Mouse (Mus musculus): ENCODE data around the gene Hmgcs2. TPM values are rescaled to one million over a fixed set of nuclear protein-coding genes. Genes with fewer than 3 reads are reported as not detected.

Hmgcs2 gene
- total and polyA plus RNA-seq, 3 experiments: 0.12 to 0.81 TPM; not detected in 1

DNA sequence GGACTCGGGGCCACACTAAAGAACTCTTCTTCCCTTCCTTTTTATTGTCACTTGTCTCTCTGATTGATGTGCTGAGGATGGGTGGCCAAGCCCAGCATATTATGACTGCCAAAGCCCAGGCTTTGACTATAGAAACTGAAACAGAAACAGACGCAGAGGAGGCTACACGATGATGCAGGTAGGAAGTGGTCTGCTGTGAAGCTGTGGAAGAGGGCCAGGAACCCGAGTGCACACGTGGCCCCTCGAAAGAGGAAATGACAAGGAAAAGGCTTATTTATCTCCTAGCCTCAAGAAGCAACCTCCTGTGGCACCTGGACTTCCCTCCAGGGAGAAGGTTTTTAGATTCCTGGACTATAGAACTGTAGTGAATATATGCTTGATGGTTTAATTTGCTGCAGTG, 67.9 kb downstream of the Hmgcs2 start:
- H3K27ac ChIP-seq (ENCODE audit: control insufficient read depth, low read depth, low read length): peak overlapping the region; percentile 42; the same call in 1 of the 2 replicates
- H3K9ac ChIP-seq (ENCODE audit: control insufficient read depth, low read depth, low read length, poor library complexity, severe bottlenecking): peak overlapping the region; percentile 44
- peak overlapping the region; percentile 31 to 52 for H3K4me3 ChIP-seq (ENCODE audit: control insufficient read depth in 1 of 2, insufficient read depth in 1 of 2, low read depth in 2 of 2, low read length in 2 of 2)
- DNase-seq (ENCODE audit: low read depth, low spot score): peak; percentile 80
- H3K9me3 ChIP-seq (replicated peaks; ENCODE audit: insufficient read depth, low read length): no peaks in the 10 kb centered on the region
- H3K27me3 ChIP-seq (ENCODE audit: control insufficient read depth in 1 of 2, insufficient read depth in 2 of 2, low read length in 2 of 2): no peaks in the 10 kb centered on the region; a peak in 2 of 4 replicates
- H3K36me3 ChIP-seq (ENCODE audit: control insufficient read depth in 1 of 2, insufficient read depth in 2 of 2, low read length in 2 of 2): peaks cover 0 to 3% of the 10 kb centered on the region in 2 experiments; a peak in 2 of 4 replicates
- H3K4me1 ChIP-seq (ENCODE audit: control insufficient read depth in 1 of 2, insufficient read depth in 2 of 2, low read length in 2 of 2): peaks cover under 1 to 10% of the 10 kb centered on the region in 2 experiments
- no peaks in the 10 kb centered on the region for H3K79me2 ChIP-seq (ENCODE audit: control insufficient read depth, insufficient read depth, low read length, poor library complexity)
- TF ChIP-seq JUND (IDR thresholded peaks at IDR 0.05; ENCODE audit: low read depth, low read length): no peak
- no peak for TF ChIP-seq KAT2A (conservative IDR thresholded peaks at IDR 0.05; ENCODE audit: low read depth, low read length)
- no peak for TF ChIP-seq MEF2A (IDR thresholded peaks at IDR 0.05; ENCODE audit: extremely low read depth, insufficient replicate concordance, low read depth, low read length, poor library complexity, severe bottlenecking)
- TF ChIP-seq ELF1 (IDR thresholded peaks at IDR 0.05; ENCODE audit: low read depth, low read length): no peak
- no peak for TF ChIP-seq ZMIZ1 (IDR thresholded peaks at IDR 0.05; ENCODE audit: low read depth, low read length)
- TF ChIP-seq MAFK (IDR thresholded peaks at IDR 0.05; ENCODE audit: borderline replicate concordance, low read depth, low read length): no peak
- TF ChIP-seq NRF1 (IDR thresholded peaks at IDR 0.05; ENCODE audit: insufficient read depth, low read depth, low read length, poor library complexity, severe bottlenecking): no peak
- TF ChIP-seq ZC3H11A (IDR thresholded peaks at IDR 0.05; ENCODE audit: low read depth, low read length): no peak
- no peak for TF ChIP-seq CHD1 (IDR thresholded peaks at IDR 0.05; ENCODE audit: low read depth, low read length)
- TF ChIP-seq TCF12 (IDR thresholded peaks at IDR 0.05; ENCODE audit: low read depth, low read length): 0 out of 2 replicates have a peak, but pooled peaks have one; percentile 46
- no peak for TF ChIP-seq MAZ (IDR thresholded peaks at IDR 0.05; ENCODE audit: low read depth, low read length)
- no peak for TF ChIP-seq MYB (IDR thresholded peaks at IDR 0.05; ENCODE audit: low read depth, low read length)
- peak; percentile 81 for TF ChIP-seq MXI1 (IDR thresholded peaks at IDR 0.05; ENCODE audit: low read depth, low read length)
- peak; percentile 69; the same call in 1 of the 2 replicates for TF ChIP-seq ETS1 (IDR thresholded peaks at IDR 0.05; ENCODE audit: low read depth, low read length)
- TF ChIP-seq MAX (IDR thresholded peaks at IDR 0.05; ENCODE audit: low read length): peak; percentile 92
- TF ChIP-seq E2F4 (IDR thresholded peaks at IDR 0.05; ENCODE audit: borderline replicate concordance, low read depth, low read length): no peak
- TF ChIP-seq POLR2AphosphoS2 (IDR thresholded peaks at IDR 0.05; ENCODE audit: low read length): no peak
- TF ChIP-seq POLR2AphosphoS5 (IDR thresholded peaks at IDR 0.05; ENCODE audit: borderline replicate concordance, low read depth, low read length): no peak
- TF ChIP-seq TAL1 (IDR thresholded peaks at IDR 0.05; ENCODE audit: low read length): no peak; the same call in 1 of the 2 replicates
- TF ChIP-seq ZNF384 (IDR thresholded peaks at IDR 0.05; ENCODE audit: low read depth, low read length): no peak
- 0 out of 2 replicates have a peak, but pooled peaks have one; percentile 18 for TF ChIP-seq RCOR1 (IDR thresholded peaks at IDR 0.05; ENCODE audit: low read depth, low read length)
- TF ChIP-seq SMC3 (IDR thresholded peaks at IDR 0.05; ENCODE audit: low read depth, low read length): no peak
- no peak for TF ChIP-seq ZKSCAN1 (IDR thresholded peaks at IDR 0.05; ENCODE audit: low read depth, low read length)
- TF ChIP-seq USF2 (IDR thresholded peaks at IDR 0.05; ENCODE audit: borderline replicate concordance in 1 of 2, insufficient read depth in 1 of 2, low read depth in 1 of 2, low read length in 2 of 2): peak in 1 of 2 experiments; percentile 48; a peak in 2 of 4 replicates
- no peak for TF ChIP-seq UBTF (IDR thresholded peaks at IDR 0.05; ENCODE audit: borderline replicate concordance, insufficient read depth, low read depth, low read length)
- TF ChIP-seq MYC (IDR thresholded peaks at IDR 0.05; ENCODE audit: low read depth, low read length): peak; percentile 92
- TF ChIP-seq CTCF (IDR thresholded peaks at IDR 0.05 in 2 of 3, conservative IDR thresholded peaks at IDR 0.05 in 1 of 3; ENCODE audit: control insufficient read depth in 1 of 3, insufficient read depth in 1 of 3, low read depth in 2 of 3, low read length in 3 of 3, poor library complexity in 1 of 3, severe bottlenecking in 1 of 3): no peak
- no peak for TF ChIP-seq RAD21 (IDR thresholded peaks at IDR 0.05; ENCODE audit: low read depth, low read length)
- TF ChIP-seq EP300 (IDR thresholded peaks at IDR 0.05; ENCODE audit: low read depth in 1 of 2, low read length in 2 of 2): peak; percentile 45 to 53; a peak in 2 of 4 replicates
- no peak for TF ChIP-seq HCFC1 (IDR thresholded peaks at IDR 0.05; ENCODE audit: low read depth, low read length)
- peak; percentile 87 for TF ChIP-seq USF1 (IDR thresholded peaks at IDR 0.05; ENCODE audit: low read depth, low read length)
- TF ChIP-seq BHLHE40 (IDR thresholded peaks at IDR 0.05; ENCODE audit: borderline replicate concordance, low read depth, low read length): peak; percentile 32; the same call in 1 of the 2 replicates
- no peak for TF ChIP-seq POLR2A (IDR thresholded peaks at IDR 0.05; ENCODE audit: control insufficient read depth in 1 of 2, insufficient read depth in 1 of 2, low read depth in 1 of 2, low read length in 2 of 2, poor library complexity in 1 of 2)
- no peak for TF ChIP-seq CHD2 (IDR thresholded peaks at IDR 0.05; ENCODE audit: low read length)
- no peak for TF ChIP-seq GABPA (IDR thresholded peaks at IDR 0.05; ENCODE audit: low read depth, low read length)
- TF ChIP-seq TBP (IDR thresholded peaks at IDR 0.05; ENCODE audit: low read depth, low read length): no peak
- TF ChIP-seq NELFE (IDR thresholded peaks at IDR 0.05; ENCODE audit: low read depth, low read length): no peak

Data from MEL (cell line).